Mouse (Mus musculus) heart, postnatal 36 days (tissue): ENCODE results near the gene Fes. TPM values are rescaled to one million over a fixed set of nuclear protein-coding genes. Genes with fewer than 3 reads are reported as not detected.
"Not testable (repeated sequence)": the region's sequence is repeated elsewhere in the genome, so short reads cannot be mapped to it uniquely, and the experiment has no call there.

Experiments used
- DNase-seq, 2 experiments: peaks; one replicate each; pipeline ENCODE4 v3.0.0; 2021 to 2022
- intact Hi-C: fragments of 180-260 bp; cut with DNase I; formaldehyde crosslinking; loops from one replicate; pipeline ENCODE4 v1.15.1; 2025
- total RNA-seq, 2 experiments: library from RNA; stranded (reverse); gene quantifications; 2 replicates each; pipeline ENCODE4 v1.2.3; 2021

Gene Fes
- total RNA-seq, 2 experiments from 2014 or later = 6.9 to 16.0 TPM

GRCm38 (mm10) chr7:80405188-80405695 lies 17.5 kb upstream of the Fes start, which contains the start of gene Furin:
Gene Furin (minus strand): TSS chr7:80405436.
- intact Hi-C loops = loop anchor here (2.0 kb wide), 1 partner anchor 38 kb away; no protein-coding TSS in a partner anchor
- no peak for DNase-seq

GRCm38 (mm10) chr7:80404101-80404894 lies 16.6 kb upstream of the Fes start:
- intact Hi-C loops = loop anchor here (2.0 kb wide), 1 partner anchor 39 kb away; no protein-coding TSS in a partner anchor
- DNase-seq = peak; percentile 26 to 41

GRCm38 (mm10) chr7:80403551-80403950 lies 15.8 kb upstream of the Fes start:
- intact Hi-C loops = no loop called here
- peak; percentile 76 to 78 for DNase-seq

GRCm38 (mm10) chr7:80402651-80403321 lies 15.0 kb upstream of the Fes start:
- DNase-seq = peak; percentile 80 to 81
- intact Hi-C loops = no loop called here

GRCm38 (mm10) chr7:80401860-80402641 lies 14.3 kb upstream of the Fes start:
- intact Hi-C loops = loop anchor here (2.0 kb wide), 1 partner anchor 133 kb away; the partner anchor contains the start of gene Blm

GRCm38 (mm10) chr7:80401041-80401859 lies 13.5 kb upstream of the Fes start:
- intact Hi-C loops = loop anchor here (2.0 kb wide), 1 partner anchor 134 kb away; the partner anchor contains the start of gene Blm
- DNase-seq = no peak

More at GRCm38 (mm10) chr7:80401860-80402641, 14.3 kb upstream of the Fes start:
- peak; percentile 55 to 73 for DNase-seq

- DNase-seq = no peak
- intact Hi-C loops = loop anchor here (2.0 kb wide), 1 partner anchor 134 kb away; the partner anchor contains the start of gene Blm
Observed at GRCm38 (mm10) chr7:80400571-80400970, 12.8 kb upstream of the Fes start.

GRCm38 (mm10) chr7:80400099-80400498 lies 12.4 kb upstream of the Fes start:
- DNase-seq = peak; percentile 56 to 72
- intact Hi-C loops = loop anchor here (2.0 kb wide), 1 partner anchor 135 kb away; the partner anchor contains the start of gene Blm

GRCm38 (mm10) chr7:80398654-80399444 lies 11.1 kb upstream of the Fes start:
- DNase-seq = no peak
- intact Hi-C loops = no loop called here

- no peak for DNase-seq
- intact Hi-C loops = no loop called here
Observed at GRCm38 (mm10) chr7:80397986-80398385, 10.2 kb upstream of the Fes start.

- intact Hi-C loops, DNase-seq: not testable (repeated sequence)
Observed at GRCm38 (mm10) chr7:80396427-80396826, 8.7 kb upstream of the Fes start.

- DNase-seq = no peak
- intact Hi-C loops = no loop called here
Observed at GRCm38 (mm10) chr7:80394600-80394999, 6.9 kb upstream of the Fes start.

- DNase-seq = no peak
- intact Hi-C loops = no loop called here
Observed at GRCm38 (mm10) chr7:80392119-80392518, 4.4 kb upstream of the Fes start.

GRCm38 (mm10) chr7:80387033-80387632 lies 613 bp downstream of the Fes start:
- peak; percentile 47 to 58 for DNase-seq
- intact Hi-C loops = loop anchor here (5.0 to 10.0 kb wide), 3 partner anchors 300 to 458 kb away; partner anchors contain the start of gene Crtc3

- intact Hi-C loops = loop anchor here (1.0 to 10.0 kb wide), 5 partner anchors 194 to 458 kb away; partner anchors contain the start of gene Crtc3
Observed at GRCm38 (mm10) chr7:80386235-80386930, 1.4 kb downstream of the Fes start.

GRCm38 (mm10) chr7:80382919-80383318 lies 4.8 kb downstream of the Fes start:
- intact Hi-C loops = loop anchor here (10.0 kb wide), 1 partner anchor 462 kb away; no protein-coding TSS in a partner anchor
- no peak for DNase-seq

More at GRCm38 (mm10) chr7:80386235-80386930, 1.4 kb downstream of the Fes start:
- peak; percentile 94 to 97 for DNase-seq

GRCm38 (mm10) chr7:80379531-80379930 lies 8.2 kb downstream of the Fes start:
- intact Hi-C loops = loop anchor here (5.0 kb wide), 1 partner anchor 237 kb away; no protein-coding TSS in a partner anchor

More at GRCm38 (mm10) chr7:80379531-80379930, 8.2 kb downstream of the Fes start:
- no peak for DNase-seq
